Mouse (Mus musculus) liver, postnatal 0 days (tissue): ENCODE results near the gene Mtnr1b.

Source experiments
- CTCF ChIP-seq: sonication (generic); IDR thresholded peaks from 2 replicates; pipeline ENCODE4 v1.5.1; 2016; ENCODE audit warnings: antibody characterized with exemption, low read depth
- EP300 ChIP-seq: IDR thresholded peaks from 2 replicates; pipeline ENCODE4 v1.6.1; 2016; ENCODE audit warnings: antibody characterized with exemption, low read depth, mild to moderate bottlenecking

DNA sequence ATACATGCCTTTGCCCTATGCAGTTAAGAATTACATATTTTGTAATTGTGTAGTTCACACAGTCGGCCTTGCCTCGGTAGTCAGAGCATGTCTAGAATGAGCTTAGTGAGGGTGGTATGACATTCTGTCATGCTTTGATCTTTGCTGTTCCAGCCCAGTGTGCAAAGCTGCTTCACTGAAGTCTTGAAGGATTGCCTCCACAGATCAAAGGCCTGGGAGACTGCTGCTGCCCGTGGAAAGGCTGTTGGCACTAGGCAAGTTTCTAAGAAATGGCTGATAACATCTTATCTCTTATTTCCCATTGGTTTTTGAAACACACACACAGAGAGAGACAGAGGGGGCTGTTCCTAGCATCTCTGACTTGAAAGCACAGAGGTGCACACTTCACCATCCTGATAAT lies 88.2 kb downstream of the Mtnr1b start:
- TF ChIP-seq EP300 (no peak), CTCF (no peak)
